12 mouse cellular contexts compared by ENCODE assay signal in genomic region chr1:38263251-38263650, GRCm38 (mm10).
DNase-seq lines count a peak whose midpoint lies in the region; ATAC-seq lines count a peak whose summit lies in the region.
"Had no signal": no experiment of that assay in that cellular context is flagged by ENCODE, and none has a peak within 500 bp of the region (broad histone marks: within the 10 kb centered on the region; RNA-seq: fewer than 3 reads in every experiment).

No protein-coding gene starts in this region.

- DNase-seq in adrenal gland, postnatal 14 days: peak; percentile 29
- DNase-seq in adrenal gland, adult 18-20 months (ENCODE audit: low spot score in 2 of 2): no peak
- peak; percentile 70 for DNase-seq in left cerebral cortex, postnatal 4 days
- no peak for DNase-seq in left cerebral cortex, adult 11 months (ENCODE audit: low spot score)
- DNase-seq in right cerebral cortex, postnatal 14 days: no peak
- DNase-seq in liver: no peak
- DNase-seq: B cell, adult 2 months had no signal

- intact Hi-C loops in left cerebral cortex, postnatal 4 days (cut with DNase I): no loop called here

- peak; percentile 67 for ATAC-seq in hindbrain, embryonic 13.5 days (ENCODE audit: low FRiP score)
- ATAC-seq in neural tube, embryonic 12.5 days (ENCODE audit: low FRiP score, low read depth): peak; percentile 91

- H3K4me1 ChIP-seq in hindbrain, embryonic 13.5 days (replicated peaks): peaks cover 41% of the 10 kb centered on the region
- peaks cover 24% of the 10 kb centered on the region for H3K4me1 ChIP-seq in neural tube, embryonic 12.5 days

- no peaks in the 10 kb centered on the region for H3K27me3 ChIP-seq in hindbrain, embryonic 13.5 days
- H3K27me3 ChIP-seq in neural tube, embryonic 12.5 days (replicated peaks): no peaks in the 10 kb centered on the region
- H3K27me3 ChIP-seq: megakaryocyte, embryonic 14.5 days; Patski had no signal

- no peak overlapping the region for H3K9ac ChIP-seq in hindbrain, embryonic 13.5 days
- no peak overlapping the region for H3K9ac ChIP-seq in neural tube, embryonic 12.5 days

- H3K27ac ChIP-seq in hindbrain, embryonic 13.5 days: peak overlapping the region; percentile 79
- H3K27ac ChIP-seq in neural tube, embryonic 12.5 days: no peak overlapping the region
- H3K27ac ChIP-seq: kidney, postnatal 0 days had no signal

- H3K9me3 ChIP-seq in hindbrain, embryonic 13.5 days: no peaks in the 10 kb centered on the region
- no peaks in the 10 kb centered on the region for H3K9me3 ChIP-seq in neural tube, embryonic 12.5 days

- no peak overlapping the region for H3K4me2 ChIP-seq in hindbrain, embryonic 13.5 days
- H3K4me2 ChIP-seq in neural tube, embryonic 12.5 days (replicated peaks): 0 out of 2 replicates have a peak overlapping the region, but pooled peaks have one; percentile 10

- WGBS in hindbrain, embryonic 13.5 days: 24% methylated on average over 8 of the region's 8 CpGs
- WGBS in neural tube, embryonic 12.5 days: 33% methylated on average over 8 of the region's 8 CpGs

- peaks cover 12% of the 10 kb centered on the region for H3K36me3 ChIP-seq in hindbrain, embryonic 13.5 days
- H3K36me3 ChIP-seq in neural tube, embryonic 12.5 days: peaks cover 7% of the 10 kb centered on the region

- no peak overlapping the region for H3K4me3 ChIP-seq in hindbrain, embryonic 13.5 days
- H3K4me3 ChIP-seq in neural tube, embryonic 12.5 days: no peak overlapping the region
- H3K4me3 ChIP-seq: megakaryocyte, embryonic 14.5 days had no signal

Comparison
In these comparisons a context has a peak if more than half of its experiments do, and no peak if none do; other contexts are left out.
1. DNase-seq: peak in adrenal gland, postnatal 14 days (single experiment) and left cerebral cortex, postnatal 4 days (single experiment); none in adrenal gland, adult 18-20 months (0 of 2), left cerebral cortex, adult 11 months (single experiment), right cerebral cortex, postnatal 14 days (single experiment) and liver (single experiment).